Mouse (Mus musculus): ENCODE measurements around the gene Cdca7l.
"Not testable (repeated sequence)": the region's sequence is repeated elsewhere in the genome, so short reads cannot be mapped to it uniquely, and the experiment has no call there.

Gene Cdca7l

DNA sequence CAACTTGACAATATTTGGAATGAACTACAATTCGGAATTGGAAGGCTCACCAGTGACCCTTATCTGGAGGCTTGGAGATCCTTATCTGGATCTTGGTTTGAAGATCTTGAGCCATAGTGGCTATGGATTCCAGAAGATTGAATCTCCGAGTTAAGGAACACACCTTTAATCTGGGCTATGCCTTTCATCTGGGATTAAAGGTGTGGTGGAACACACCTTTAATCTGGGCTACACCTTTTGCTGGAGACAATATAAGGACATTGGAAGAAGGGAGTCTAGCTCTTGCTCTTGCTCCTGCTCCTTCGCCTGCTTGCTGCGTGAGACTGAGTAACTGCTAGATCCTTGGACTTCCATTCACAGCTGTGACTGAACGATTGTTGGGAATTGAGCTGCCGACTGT, at the start of gene Cdca7l:
Gene Cdca7l (plus strand): TSS at position 301 of the 400 bp plus-strand sequence.
- ATAC-seq (ENCODE audit: insufficient number of reproducible peaks, low FRiP score, low TSS enrichment), result not testable (repeated sequence)

DNA sequence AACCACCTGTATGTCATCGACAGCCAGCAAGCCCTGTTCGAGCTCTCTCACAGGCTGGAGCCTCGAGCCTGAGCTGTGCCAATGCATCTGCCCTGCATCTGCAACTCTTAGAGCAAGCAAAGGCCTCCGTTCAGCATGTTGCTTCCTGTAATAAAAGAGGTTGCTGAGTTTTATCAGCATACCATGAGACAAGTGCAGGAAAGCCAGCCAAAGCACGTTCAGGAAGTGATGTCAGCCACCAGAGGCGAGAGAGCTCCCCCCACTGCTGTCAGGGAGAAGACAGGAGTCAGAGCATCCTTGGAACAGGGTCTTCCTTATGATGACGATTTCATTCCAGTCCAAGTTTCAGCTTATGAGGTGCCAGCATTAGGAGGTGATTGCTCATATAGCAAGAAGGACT, 48.1 kb upstream of the Cdca7l start:
- ATAC-seq (ENCODE audit: insufficient number of reproducible peaks, low FRiP score, low TSS enrichment), result no peak

- ATAC-seq (ENCODE audit: insufficient number of reproducible peaks, low FRiP score, low TSS enrichment), result no peak
Observed at GRCm38 (mm10) chr12:117760373-117760772, 43.7 kb upstream of the Cdca7l start.

DNA sequence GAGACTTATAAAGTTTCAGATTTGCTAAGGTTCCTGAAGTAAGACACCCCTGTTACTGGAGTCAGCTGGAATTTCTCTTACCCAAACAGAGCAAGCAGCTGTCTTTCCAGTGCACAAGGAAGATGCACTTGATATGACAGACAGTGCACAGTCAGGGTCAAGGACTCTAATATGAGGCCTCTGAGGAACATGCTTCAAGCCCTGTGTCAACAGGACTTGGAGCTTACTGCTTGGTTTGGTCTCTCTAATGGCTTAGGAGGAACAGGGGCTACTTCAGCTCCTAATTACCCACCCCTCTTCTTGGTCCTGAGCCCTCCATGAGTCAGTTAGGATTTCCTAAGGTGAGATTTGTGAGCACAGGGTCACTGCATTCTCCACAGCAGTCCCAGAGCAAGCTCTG, 43.2 kb upstream of the Cdca7l start:
- no peak for ATAC-seq (ENCODE audit: insufficient number of reproducible peaks, low FRiP score, low TSS enrichment)

- no peak for ATAC-seq (ENCODE audit: insufficient number of reproducible peaks, low FRiP score, low TSS enrichment)
Observed at GRCm38 (mm10) chr12:117761698-117762097, 42.4 kb upstream of the Cdca7l start.

- ATAC-seq (ENCODE audit: insufficient number of reproducible peaks, low FRiP score, low TSS enrichment), result no peak
Observed at GRCm38 (mm10) chr12:117763247-117763646, 40.8 kb upstream of the Cdca7l start.

- peak; percentile 12; the same call in 1 of the 2 replicates for ATAC-seq (ENCODE audit: insufficient number of reproducible peaks, low FRiP score, low TSS enrichment)
Observed at GRCm38 (mm10) chr12:117764839-117765238, 39.2 kb upstream of the Cdca7l start.

GRCm38 (mm10) chr12:117769113-117769512, 35.0 kb upstream of the Cdca7l start:
- no peak for ATAC-seq (ENCODE audit: insufficient number of reproducible peaks, low FRiP score, low TSS enrichment)

GRCm38 (mm10) chr12:117770211-117770610, 33.9 kb upstream of the Cdca7l start:
- ATAC-seq (ENCODE audit: insufficient number of reproducible peaks, low FRiP score, low TSS enrichment), result no peak

DNA sequence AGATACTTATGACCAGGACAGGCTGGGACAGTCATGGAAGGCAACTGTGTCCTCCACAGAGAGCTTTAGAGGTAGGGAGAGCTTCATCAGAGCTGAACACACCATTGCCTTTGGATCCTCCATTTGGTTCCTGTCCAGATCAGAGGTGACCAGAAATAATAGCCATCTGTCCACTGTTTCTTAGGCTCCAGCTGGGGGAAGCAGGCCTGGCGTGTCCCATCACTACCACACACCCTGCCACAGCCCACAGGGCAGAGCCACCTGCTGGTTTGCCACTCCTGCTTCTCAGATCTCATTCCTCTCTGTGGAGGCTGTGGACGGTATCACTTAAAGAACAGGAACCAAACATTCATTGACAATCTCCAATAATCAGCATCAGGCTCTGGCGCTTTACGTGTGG, 32.9 kb upstream of the Cdca7l start:
- peak; percentile 34; the same call in 1 of the 2 replicates for ATAC-seq (ENCODE audit: insufficient number of reproducible peaks, low FRiP score, low TSS enrichment)

DNA sequence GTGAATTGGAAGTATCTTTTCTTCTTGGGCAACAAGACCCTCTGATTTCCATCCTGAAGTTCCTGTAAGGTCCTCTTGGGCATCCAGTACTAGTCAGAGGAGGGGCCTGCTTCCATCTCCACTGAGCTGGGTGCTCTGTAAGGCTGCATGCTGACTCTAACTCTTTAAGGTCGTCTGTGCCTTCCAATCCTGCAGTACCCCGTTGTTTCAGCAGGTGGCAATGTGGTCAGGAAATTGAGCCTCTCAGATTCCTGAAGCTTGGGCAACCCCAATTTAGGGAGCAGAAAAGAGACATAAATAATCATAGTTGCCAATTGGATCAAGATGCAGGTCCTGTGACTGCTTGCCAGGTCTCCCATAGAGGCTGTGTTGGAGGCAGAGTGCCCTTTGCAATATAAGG, 31.5 kb upstream of the Cdca7l start:
- ATAC-seq (ENCODE audit: insufficient number of reproducible peaks, low FRiP score, low TSS enrichment), result no peak; the same call in 1 of the 2 replicates

DNA sequence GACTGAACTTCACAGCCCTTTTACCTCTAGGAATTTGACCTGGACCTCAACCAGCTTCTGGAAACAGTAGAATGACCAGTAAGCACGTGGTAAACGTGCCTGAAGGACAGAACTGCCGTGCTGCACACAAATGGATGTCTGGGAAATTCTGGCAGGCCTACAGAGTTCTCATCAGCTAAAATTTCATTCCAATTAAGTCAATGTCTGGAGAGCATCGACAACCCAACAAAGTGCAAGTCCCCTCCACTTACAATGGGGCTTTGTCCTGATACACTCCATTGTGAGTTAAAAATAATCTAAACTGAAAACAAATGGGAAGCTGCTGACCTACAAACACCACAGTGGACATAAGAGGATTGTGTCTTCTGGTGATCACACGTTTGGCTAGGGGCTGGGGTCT, 27.2 kb upstream of the Cdca7l start:
- no peak for ATAC-seq (ENCODE audit: insufficient number of reproducible peaks, low FRiP score, low TSS enrichment)

DNA sequence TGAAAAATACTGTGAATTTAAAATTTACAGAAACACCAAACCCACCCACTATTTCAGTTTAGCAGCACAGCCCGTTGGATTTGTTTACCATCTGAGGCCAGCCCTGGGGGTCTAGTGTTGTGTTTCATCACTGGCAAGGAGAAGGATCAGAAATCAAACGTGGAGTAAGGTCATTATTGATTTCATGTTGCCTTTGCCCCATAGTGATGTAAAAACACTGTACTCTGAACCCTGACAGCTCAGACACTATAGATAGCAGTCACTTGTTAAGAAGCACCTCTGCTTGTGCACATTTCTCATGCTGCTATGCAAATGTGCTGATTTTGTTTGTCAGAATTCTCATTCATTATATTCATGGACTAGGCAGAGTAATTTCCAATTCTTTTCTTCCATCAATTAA, 22.7 kb upstream of the Cdca7l start:
- no peak for ATAC-seq (ENCODE audit: insufficient number of reproducible peaks, low FRiP score, low TSS enrichment)

- ATAC-seq (ENCODE audit: insufficient number of reproducible peaks, low FRiP score, low TSS enrichment), result no peak
Observed at GRCm38 (mm10) chr12:117783426-117783825, 20.7 kb upstream of the Cdca7l start.

- ATAC-seq (ENCODE audit: insufficient number of reproducible peaks, low FRiP score, low TSS enrichment), result no peak
Observed at GRCm38 (mm10) chr12:117786621-117787020, 17.5 kb upstream of the Cdca7l start.

DNA sequence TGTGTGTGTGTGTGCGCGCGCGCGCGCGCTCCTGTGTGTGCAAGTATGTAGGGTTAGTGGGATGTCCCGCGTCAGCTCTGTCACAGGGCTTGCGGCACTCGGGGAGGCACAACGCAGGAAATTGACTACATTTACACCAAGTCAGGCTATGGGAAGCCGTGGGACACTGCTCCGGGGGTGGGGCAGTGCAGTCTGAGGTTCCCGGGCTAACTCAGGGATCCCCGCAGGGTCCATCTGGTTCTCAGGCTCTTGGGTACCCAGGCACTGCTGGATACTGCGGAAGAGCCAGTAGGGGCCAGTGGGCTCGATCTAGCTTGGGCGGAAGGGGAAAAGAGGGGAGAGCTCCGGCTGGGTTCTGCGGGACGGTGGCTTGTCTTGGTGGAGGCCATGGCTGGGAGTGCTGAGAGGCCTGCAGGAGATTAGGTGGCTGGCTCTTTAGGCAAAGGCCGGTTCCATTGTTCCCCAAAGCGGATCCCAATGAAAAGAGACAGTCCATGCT, 15.5 kb upstream of the Cdca7l start:
- ATAC-seq (ENCODE audit: insufficient number of reproducible peaks, low FRiP score, low TSS enrichment), result no peak

- ATAC-seq (ENCODE audit: insufficient number of reproducible peaks, low FRiP score, low TSS enrichment), result no peak
Observed at GRCm38 (mm10) chr12:117789017-117789416, 15.1 kb upstream of the Cdca7l start.

- no peak for ATAC-seq (ENCODE audit: insufficient number of reproducible peaks, low FRiP score, low TSS enrichment)
Observed at GRCm38 (mm10) chr12:117795303-117795702, 8.8 kb upstream of the Cdca7l start.

DNA sequence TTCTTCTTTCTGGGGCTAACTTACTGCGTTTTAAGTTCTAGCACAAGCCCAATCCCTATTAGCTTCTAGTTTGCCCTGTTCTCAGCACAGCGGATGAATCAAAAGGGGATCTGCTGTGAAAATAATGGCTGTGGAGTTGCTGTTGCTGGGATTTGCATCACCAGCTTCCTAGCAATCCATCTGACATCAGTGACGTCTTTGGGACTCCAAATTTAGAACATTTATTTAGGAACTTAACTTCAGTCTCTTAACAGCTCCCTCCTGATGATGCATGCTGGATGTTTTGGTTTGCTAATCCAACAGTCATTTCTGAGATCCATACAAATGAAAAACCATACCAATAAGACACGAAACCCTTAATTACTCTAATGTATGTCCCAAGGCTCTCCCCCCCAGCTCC, 1.5 kb downstream of the Cdca7l start:
- ATAC-seq (ENCODE audit: insufficient number of reproducible peaks, low FRiP score, low TSS enrichment), result no peak

DNA sequence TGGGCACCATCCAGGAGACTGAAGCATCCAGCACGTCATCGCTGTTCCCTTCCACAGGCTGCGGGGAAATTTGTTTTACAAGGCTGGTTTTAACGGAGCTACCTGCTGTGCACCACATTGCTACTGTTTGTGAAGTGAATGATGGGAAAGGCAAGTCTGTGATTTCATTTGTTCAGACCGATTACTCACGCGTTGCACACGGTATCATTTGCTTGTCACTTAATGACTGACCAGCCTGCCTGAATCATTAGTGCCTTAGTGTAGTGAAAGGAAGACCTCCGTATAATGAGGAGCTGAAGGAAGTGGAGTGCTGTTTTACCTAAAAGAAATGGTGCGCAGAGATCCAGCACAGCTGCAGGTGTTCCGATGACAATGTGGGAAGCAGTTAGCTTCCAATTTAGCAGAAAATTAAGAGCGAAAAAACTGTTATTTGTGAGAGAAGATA, 1.9 kb downstream of the Cdca7l start:
- ATAC-seq (ENCODE audit: insufficient number of reproducible peaks, low FRiP score, low TSS enrichment), result no peak

DNA sequence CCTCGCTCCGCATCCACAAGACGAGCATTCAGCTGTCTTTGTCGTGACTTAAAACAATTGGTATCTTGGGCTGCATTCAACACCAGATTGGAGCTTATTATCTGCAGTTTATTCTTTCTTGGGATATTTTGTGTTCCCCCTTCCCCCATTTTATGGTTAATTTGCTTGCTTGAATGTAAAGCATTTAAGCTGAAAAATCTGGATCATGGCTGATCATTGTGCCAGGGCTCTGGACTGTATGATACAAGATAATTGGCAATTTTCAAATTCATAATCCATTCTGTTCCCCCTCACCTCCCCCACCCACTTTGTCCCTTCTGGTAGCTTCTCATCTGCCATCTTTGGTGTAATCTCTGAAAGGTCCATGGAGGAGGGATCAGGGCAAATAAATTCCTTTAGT, 2.4 kb downstream of the Cdca7l start:
- ATAC-seq (ENCODE audit: insufficient number of reproducible peaks, low FRiP score, low TSS enrichment), result no peak

GRCm38 (mm10) chr12:117807637-117808036, 3.5 kb downstream of the Cdca7l start:
- no peak for ATAC-seq (ENCODE audit: insufficient number of reproducible peaks, low FRiP score, low TSS enrichment)

Data from cerebellum, adult (tissue).